Mouse (Mus musculus) neural tube, embryonic 15.5 days (tissue): ENCODE measurements around the gene Kank4. TPM values are rescaled to one million over a fixed set of nuclear protein-coding genes. Genes with fewer than 3 reads are reported as not detected.
"Not testable (repeated sequence)": the region's sequence is repeated elsewhere in the genome, so short reads cannot be mapped to it uniquely, and the experiment has no call there.

Source experiments
- ATAC-seq: fragments of 200-750 bp; cut with Nextera tagmentation; 2 replicates; pipeline ENCODE4 v1.8.0; 2017; ENCODE audit warnings: mild to moderate bottlenecking, moderate TSS enrichment, moderate library complexity; ENCODE audit not compliant: low FRiP score
- H3K27ac ChIP-seq: fragments of 300-500 bp; sonication (generic); replicated peaks from 2 replicates; pipeline ENCODE4 v1.5.1; 2015; ENCODE audit warnings: mild to moderate bottlenecking, inconsistent platforms
- H3K27me3 ChIP-seq: fragments of 300-500 bp; sonication (generic); replicated peaks from 2 replicates; pipeline ENCODE4 v1.6.1; 2015; ENCODE audit warnings: inconsistent platforms
- H3K36me3 ChIP-seq: fragments of 300-500 bp; sonication (generic); 2 replicates; pipeline ENCODE4 v1.6.1; 2015; ENCODE audit warnings: inconsistent platforms
- H3K4me1 ChIP-seq: fragments of 300-500 bp; sonication (generic); 2 replicates; pipeline ENCODE4 v1.6.1; 2015; ENCODE audit warnings: inconsistent platforms
- H3K4me2 ChIP-seq: fragments of 300-500 bp; sonication (generic); 2 replicates; pipeline ENCODE4 v1.6.1; 2015; ENCODE audit warnings: inconsistent platforms, mild to moderate bottlenecking, moderate library complexity
- H3K4me3 ChIP-seq: fragments of 300-500 bp; sonication (generic); replicated peaks from 2 replicates; pipeline ENCODE4 v1.5.1; 2015; ENCODE audit warnings: mild to moderate bottlenecking, inconsistent platforms
- H3K9ac ChIP-seq: fragments of 300-500 bp; sonication (generic); replicated peaks from 2 replicates; pipeline ENCODE4 v1.6.1; 2015; ENCODE audit warnings: mild to moderate bottlenecking, inconsistent platforms
- H3K9me3 ChIP-seq: fragments of 300-500 bp; sonication (generic); replicated peaks from 2 replicates; pipeline ENCODE4 v1.6.1; 2016; ENCODE audit warnings: inconsistent platforms
- WGBS: fragments of 180-500 bp; shearing (Covaris S2); methylation state at CpG from one replicate; pipeline ENCODE4 v1.1.7; 2015; ENCODE audit warnings: mixed read lengths; 5-methylcytosine and 5-hydroxymethylcytosine counted together
- polyA plus RNA-seq: library from polyadenylated mRNA; unstranded; fragments of >200 nt; fragmentation: Nextera tagmentation; extraction: Ambion mirVana; gene quantifications from 2 replicates; pipeline ENCODE4 v1.2.1, GENCODE M21; 2015

Kank4 gene
- polyA plus RNA-seq, 1 experiment from 2014 or later: 0.68 TPM

GRCm38 (mm10) chr4:98726590-98727237, 90.6 kb downstream of the Kank4 start, which contains the start of gene L1td1:
L1td1 (plus strand) TSS chr4:98726734.
- no peaks in the 10 kb centered on the region for H3K9me3 ChIP-seq
- peaks cover 19% of the 10 kb centered on the region for H3K4me1 ChIP-seq
- 6% methylated on average over 28 of the region's 29 CpGs for WGBS
- H3K36me3 ChIP-seq: no peaks in the 10 kb centered on the region
- H3K4me2 ChIP-seq: peak within 1 kb of the TSS; percentile 55
- H3K9ac ChIP-seq: no peak within 1 kb of the TSS; the same call in 1 of the 2 replicates
- H3K27me3 ChIP-seq: peaks cover 33% of the 10 kb centered on the region
- peak within 1 kb of the TSS; percentile 25 for H3K4me3 ChIP-seq
- no peak within 1 kb of the TSS for H3K27ac ChIP-seq
- ATAC-seq: no peak

DNA sequence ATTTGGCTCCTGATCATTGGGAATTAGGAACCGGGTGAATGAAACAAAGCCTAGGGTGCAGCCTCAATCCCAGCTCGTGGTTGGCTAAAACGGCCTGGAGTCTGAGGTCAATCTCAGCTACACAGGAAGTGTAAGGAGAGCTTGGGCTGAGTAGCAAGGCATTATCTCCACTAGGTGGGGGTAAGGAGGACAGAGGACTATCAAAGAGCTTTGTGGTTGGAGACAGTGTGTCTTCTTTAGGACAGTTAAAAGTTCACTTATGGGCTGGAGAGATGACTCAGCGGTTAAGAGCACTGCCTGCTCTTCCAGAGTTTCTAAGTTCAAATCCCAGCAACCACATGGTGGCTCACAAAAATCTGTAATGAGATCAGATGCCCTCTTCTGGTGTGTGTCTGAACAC, 91.9 kb downstream of the Kank4 start:
- Histone ChIP-seq H3K4me3 (no peak overlapping the region), H3K4me1 (peaks cover 19% of the 10 kb centered on the region), H3K9me3 (no peaks in the 10 kb centered on the region), H3K27me3 (peaks cover 33% of the 10 kb centered on the region), H3K36me3 (no peaks in the 10 kb centered on the region), H3K27ac (no peak overlapping the region), H3K9ac (no peak overlapping the region), H3K4me2 (no peak overlapping the region)
- ATAC-seq: no peak
- WGBS: 40% methylated on average over 4 of the region's 4 CpGs

GRCm38 (mm10) chr4:98724682-98725081, 92.7 kb downstream of the Kank4 start:
- not testable (repeated sequence) for ATAC-seq, H3K36me3 ChIP-seq, H3K4me3 ChIP-seq, H3K4me2 ChIP-seq, H3K9ac ChIP-seq, H3K9me3 ChIP-seq, H3K27ac ChIP-seq
- H3K27me3 ChIP-seq: peaks cover 33% of the 10 kb centered on the region
- H3K4me1 ChIP-seq: peaks cover 19% of the 10 kb centered on the region
- WGBS: 94% methylated on average over 1 of the region's 1 CpGs

DNA sequence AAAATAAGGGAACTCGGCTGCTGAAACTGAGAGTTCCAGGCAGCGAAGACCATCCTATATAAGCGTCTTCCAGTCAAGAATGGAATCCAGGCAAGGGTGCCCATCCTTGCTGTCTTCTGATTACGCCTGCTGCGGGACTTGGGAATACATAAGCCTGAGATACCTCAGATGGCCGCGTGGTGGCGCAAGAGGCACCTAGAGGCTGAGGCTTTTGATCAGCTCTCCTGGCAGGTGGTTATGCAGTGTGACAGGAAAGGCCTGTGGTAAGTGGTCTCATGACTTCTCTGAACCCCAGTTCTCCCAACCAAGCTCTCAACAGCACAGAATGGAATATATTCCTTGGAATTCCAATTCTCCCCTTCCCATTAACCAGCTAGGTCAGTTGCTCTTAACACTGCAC, 94.9 kb downstream of the Kank4 start:
- Histone ChIP-seq H3K4me3 (no peak overlapping the region), H3K4me1 (peaks cover 16% of the 10 kb centered on the region), H3K4me2 (no peak overlapping the region), H3K9me3 (no peaks in the 10 kb centered on the region), H3K27ac (no peak overlapping the region), H3K27me3 (peaks cover 20% of the 10 kb centered on the region), H3K36me3 (no peaks in the 10 kb centered on the region), H3K9ac (no peak overlapping the region)
- no peak for ATAC-seq
- 14% methylated on average over 8 of the region's 8 CpGs for WGBS

DNA sequence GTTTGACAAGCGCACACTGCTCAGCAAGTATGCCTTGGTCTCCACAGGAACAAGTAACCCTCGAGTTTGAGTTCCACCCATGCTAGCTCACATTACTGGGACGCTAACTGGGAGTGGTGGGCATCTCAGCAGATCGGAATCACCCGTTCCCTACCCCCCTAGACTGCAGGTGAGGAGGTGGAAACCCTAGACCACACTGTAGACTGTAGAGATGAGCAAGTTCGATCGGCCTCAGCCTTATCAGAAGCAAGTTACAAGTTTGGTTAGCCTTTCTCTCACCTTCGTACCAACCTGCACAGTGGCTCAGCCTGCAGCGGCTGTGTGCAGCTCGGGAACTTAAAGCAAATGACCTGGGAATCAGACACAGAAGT, 98.8 kb downstream of the Kank4 start:
- H3K36me3 ChIP-seq: no peaks in the 10 kb centered on the region
- no peak; the same call in 1 of the 2 replicates for ATAC-seq
- H3K27ac ChIP-seq: no peak overlapping the region
- no peak overlapping the region for H3K4me3 ChIP-seq
- 0 out of 2 replicates have a peak, but pooled peaks cover 5% of the 10 kb centered on the region for H3K4me1 ChIP-seq
- no peak overlapping the region for H3K4me2 ChIP-seq
- no peak overlapping the region for H3K9ac ChIP-seq
- 84% methylated on average over 10 of the region's 10 CpGs for WGBS
- no peaks in the 10 kb centered on the region for H3K9me3 ChIP-seq
- no peaks in the 10 kb centered on the region for H3K27me3 ChIP-seq

GRCm38 (mm10) chr4:98717735-98718546, 99.4 kb downstream of the Kank4 start:
- 63% methylated on average over 17 of the region's 17 CpGs for WGBS
- Histone ChIP-seq H3K9ac (no peak overlapping the region), H3K27ac (0 out of 2 replicates have a peak overlapping the region, but pooled peaks have one; percentile 33), H3K27me3 (no peaks in the 10 kb centered on the region), H3K9me3 (no peaks in the 10 kb centered on the region), H3K4me1 (0 out of 2 replicates have a peak, but pooled peaks cover 5% of the 10 kb centered on the region), H3K4me3 (no peak overlapping the region), H3K4me2 (no peak overlapping the region), H3K36me3 (no peaks in the 10 kb centered on the region)
- peak; percentile 90 for ATAC-seq

- H3K9ac ChIP-seq: no peak overlapping the region
- H3K36me3 ChIP-seq: no peaks in the 10 kb centered on the region
- no peak for ATAC-seq
- no peak overlapping the region for H3K27ac ChIP-seq
- no peak overlapping the region for H3K4me3 ChIP-seq
- 94% methylated on average over 8 of the region's 8 CpGs for WGBS
- H3K9me3 ChIP-seq: no peaks in the 10 kb centered on the region
- no peaks in the 10 kb centered on the region for H3K4me1 ChIP-seq
- no peak overlapping the region for H3K4me2 ChIP-seq
- no peaks in the 10 kb centered on the region for H3K27me3 ChIP-seq
Measured at GRCm38 (mm10) chr4:98710891-98711290, 106.4 kb downstream of the Kank4 start.

Other genes with a start within 250 kb of the Kank4 start
- 0.08 TPM in 1 of 2 replicates, not detected in the other for gene L1td1, start 90.8 kb downstream of the Kank4 start, polyA plus RNA-seq
- not detected in 2 replicates for gene I0C0044D17Rik, start 6.3 kb upstream of the Kank4 start, polyA plus RNA-seq
- gene Usp1, start 106.3 kb upstream of the Kank4 start, polyA plus RNA-seq: 27.0 and 40.2 TPM in 2 replicates
- 0.86 and 1.0 TPM in 2 replicates for gene Angptl3, start 213.4 kb upstream of the Kank4 start, polyA plus RNA-seq